Mouse (Mus musculus) liver, postnatal 0 days (tissue): ENCODE results near the gene Atf7ip. TPM values are rescaled to one million over a fixed set of nuclear protein-coding genes. Genes with fewer than 3 reads are reported as not detected.
A peak's percentile ranks its signal among the peaks of the same experiment; 100 is the strongest.

Experiments
- ATAC-seq: fragments of 200-750 bp; cut with Nextera tagmentation; 2 replicates; pipeline ENCODE4 v1.8.0; 2017; ENCODE audit warnings: mild to moderate bottlenecking, moderate library complexity
- DNase-seq: peaks from one replicate; pipeline ENCODE4 v3.0.0-alpha.2; 2016
- H3K27ac ChIP-seq: fragments of 300-500 bp; sonication (generic); 2 replicates; pipeline ENCODE4 v1.5.1; 2014; ENCODE audit warnings: antibody characterized with exemption, moderate library complexity, mild to moderate bottlenecking, low read depth
- H3K27me3 ChIP-seq: fragments of 300-500 bp; sonication (generic); 2 replicates; pipeline ENCODE4 v1.6.1; 2014; ENCODE audit warnings: low read length, control low read depth, mixed read lengths; ENCODE audit not compliant: insufficient read depth
- H3K36me3 ChIP-seq: fragments of 300-500 bp; sonication (generic); replicated peaks from 2 replicates; pipeline ENCODE4 v1.6.1; 2014; ENCODE audit warnings: mild to moderate bottlenecking, control low read depth, low read length, moderate library complexity, mixed read lengths; ENCODE audit not compliant: insufficient read depth
- H3K4me1 ChIP-seq: fragments of 300-500 bp; sonication (generic); 2 replicates; pipeline ENCODE4 v1.6.1; 2014; ENCODE audit warnings: antibody characterized with exemption, mild to moderate bottlenecking, control low read depth; ENCODE audit not compliant: insufficient read depth
- H3K4me2 ChIP-seq: fragments of 300-500 bp; sonication (generic); 2 replicates; pipeline ENCODE4 v1.6.1; 2014; ENCODE audit warnings: low read depth, mild to moderate bottlenecking, low read length, moderate library complexity, mixed read lengths
- H3K4me3 ChIP-seq: fragments of 300-500 bp; sonication (generic); 2 replicates; pipeline ENCODE4 v1.5.1; 2014; ENCODE audit warnings: low read depth, low read length
- H3K9ac ChIP-seq: fragments of 300-500 bp; sonication (generic); replicated peaks from 2 replicates; pipeline ENCODE4 v1.6.1; 2014; ENCODE audit warnings: mild to moderate bottlenecking, moderate library complexity
- H3K9me3 ChIP-seq: fragments of 300-500 bp; sonication (generic); 2 replicates; pipeline ENCODE4 v1.6.1; 2016; ENCODE audit warnings: mild to moderate bottlenecking, control low read depth, low read length, mixed read lengths
- CTCF ChIP-seq: sonication (generic); IDR thresholded peaks from 2 replicates; pipeline ENCODE4 v1.5.1; 2016; ENCODE audit warnings: antibody characterized with exemption, low read depth
- EP300 ChIP-seq: IDR thresholded peaks from 2 replicates; pipeline ENCODE4 v1.6.1; 2016; ENCODE audit warnings: antibody characterized with exemption, low read depth, mild to moderate bottlenecking
- WGBS: fragments of 180-500 bp; shearing (Covaris S2); extraction: QIAGEN DNeasy Blood & Tissue Kit; methylation state at CpG from one replicate; pipeline ENCODE4 v1.1.7; 2014; ENCODE audit not compliant: insufficient replicate concordance; 5-methylcytosine and 5-hydroxymethylcytosine counted together
- polyA plus RNA-seq: library from polyadenylated mRNA; unstranded; fragments of >200 nt; fragmentation: Nextera tagmentation; extraction: Ambion mirVana; gene quantifications from 2 replicates; pipeline ENCODE4 v1.2.1, GENCODE M21; 2015

Gene Atf7ip
- polyA plus RNA-seq, 1 experiment from 2014 or later: 6.6 TPM

DNA sequence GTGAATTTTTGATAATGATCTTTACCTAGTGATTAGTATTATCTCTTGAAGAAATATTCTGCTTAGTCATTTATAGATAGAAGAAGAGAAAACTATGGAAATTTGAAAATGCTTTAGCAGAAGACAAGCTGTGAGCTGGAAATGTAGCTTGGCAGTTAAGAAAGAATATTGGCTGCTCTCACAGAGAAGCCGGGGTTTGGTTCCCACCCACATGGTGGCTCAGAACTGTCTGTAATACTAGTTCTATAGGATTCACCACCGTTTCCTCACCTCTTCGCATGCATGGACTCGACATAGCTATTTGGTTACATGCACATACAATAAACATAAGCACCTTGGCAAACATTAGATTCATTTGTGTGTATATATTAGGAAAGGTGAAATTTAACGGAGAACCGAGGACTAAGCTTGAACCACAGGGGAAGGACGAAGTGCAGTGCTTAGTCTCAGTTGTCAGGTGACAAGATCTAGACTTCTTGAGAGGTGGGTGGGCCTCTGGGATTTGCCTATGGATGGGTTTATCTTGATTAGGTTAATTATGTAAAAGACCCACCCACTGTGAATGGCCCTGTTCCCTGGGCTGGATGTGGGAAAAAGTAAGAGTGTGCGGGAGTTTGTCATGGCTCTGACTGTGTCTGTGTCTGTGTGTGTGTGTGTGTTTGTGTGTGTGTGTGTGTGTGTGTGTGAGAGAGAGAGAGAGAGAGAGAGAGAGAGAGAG, 52.5 kb downstream of the Atf7ip start:
- no peak overlapping the region for H3K4me3 ChIP-seq
- peaks cover 58% of the 10 kb centered on the region for H3K36me3 ChIP-seq
- H3K4me2 ChIP-seq: no peak overlapping the region
- H3K4me1 ChIP-seq: peaks cover 4% of the 10 kb centered on the region; the same call in 1 of the 2 replicates
- H3K27ac ChIP-seq: no peak overlapping the region
- 94% methylated on average over 8 of the region's 8 CpGs for WGBS
- no peak overlapping the region for H3K9ac ChIP-seq
- ATAC-seq: no peak
- TF ChIP-seq EP300: no peak
- no peak for TF ChIP-seq CTCF
- no peak for DNase-seq
- H3K27me3 ChIP-seq: no peaks in the 10 kb centered on the region
- no peaks in the 10 kb centered on the region for H3K9me3 ChIP-seq

DNA sequence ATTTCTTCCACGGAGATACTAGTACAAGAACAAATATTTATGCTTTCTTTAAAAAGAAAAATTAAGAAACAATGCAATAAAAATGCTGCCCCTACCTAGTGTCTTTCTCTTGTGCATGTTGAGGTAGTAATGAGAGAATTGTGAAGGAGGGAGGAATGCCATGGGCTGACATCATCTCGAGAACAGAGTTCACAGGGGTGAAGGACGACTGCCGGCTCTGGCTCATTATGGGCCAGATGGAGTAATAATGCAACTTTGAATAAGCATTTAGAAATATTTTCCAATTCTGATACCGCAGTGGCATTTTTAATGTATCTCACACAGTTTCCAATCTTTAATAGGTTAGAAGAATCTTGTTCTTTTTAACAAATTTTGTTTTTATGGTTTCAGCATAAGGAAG, 60.0 kb downstream of the Atf7ip start:
- 96% methylated on average over 5 of the region's 5 CpGs for WGBS
- TF ChIP-seq EP300 (no peak), CTCF (no peak)

GRCm38 (mm10) chr6:136590739-136591138, 84.8 kb downstream of the Atf7ip start:
- no peak for TF ChIP-seq CTCF
- TF ChIP-seq EP300: no peak
- H3K36me3 ChIP-seq: peaks cover 80% of the 10 kb centered on the region
- no peak overlapping the region for H3K4me3 ChIP-seq
- ATAC-seq: no peak
- no peak overlapping the region for H3K4me2 ChIP-seq
- no peak for DNase-seq
- H3K27me3 ChIP-seq: no peaks in the 10 kb centered on the region
- H3K27ac ChIP-seq: no peak overlapping the region
- H3K9ac ChIP-seq: no peak overlapping the region
- H3K4me1 ChIP-seq: no peaks in the 10 kb centered on the region
- WGBS: 86% methylated on average over 4 of the region's 4 CpGs
- H3K9me3 ChIP-seq: no peaks in the 10 kb centered on the region

More for the DNA sequence above, 60.0 kb downstream of the Atf7ip start:
- ATAC-seq: no peak
- Histone ChIP-seq H3K27ac (no peak overlapping the region), H3K9me3 (peaks cover 15% of the 10 kb centered on the region), H3K4me1 (no peaks in the 10 kb centered on the region), H3K9ac (no peak overlapping the region), H3K4me2 (no peak overlapping the region), H3K27me3 (no peaks in the 10 kb centered on the region), H3K4me3 (no peak overlapping the region), H3K36me3 (peaks cover 83% of the 10 kb centered on the region)
- DNase-seq: no peak

DNA sequence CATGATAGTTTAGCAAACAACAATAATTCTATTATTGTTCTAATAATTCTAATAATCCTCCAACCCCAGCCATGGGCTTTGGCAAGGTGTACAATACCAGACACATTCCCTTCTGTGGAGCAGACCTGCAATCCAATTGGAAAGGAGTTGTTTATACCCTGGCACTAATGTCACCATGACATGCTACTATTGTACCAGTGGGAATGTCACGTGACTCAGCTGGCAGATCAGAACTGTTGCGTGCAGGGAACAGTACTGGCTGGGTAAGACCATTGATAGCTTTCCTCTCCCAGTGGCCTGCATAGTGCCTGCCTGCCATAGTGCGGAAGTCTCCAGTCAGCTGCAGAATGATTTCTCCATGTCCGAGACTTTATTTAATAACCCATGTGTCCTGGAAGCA, 88.6 kb downstream of the Atf7ip start:
- no peak for ATAC-seq

DNA sequence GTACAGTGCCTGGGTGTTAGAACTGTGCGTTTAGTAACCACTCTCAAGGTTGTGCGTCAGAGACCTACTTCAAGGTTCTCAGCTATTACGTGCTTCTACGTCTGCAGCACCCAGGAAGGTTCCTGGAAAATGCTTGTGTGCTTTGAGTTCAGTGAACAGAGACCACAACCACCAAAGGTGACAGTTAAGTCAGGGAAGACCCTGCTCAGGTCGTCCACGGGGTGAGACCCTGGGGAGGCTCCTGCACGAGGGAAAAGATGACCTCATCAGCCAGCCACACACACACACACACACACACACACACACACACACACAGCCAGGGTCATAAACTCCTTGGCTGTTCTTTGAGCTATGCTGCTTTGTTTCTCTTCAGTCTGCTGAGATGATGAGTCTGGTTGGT, 96.6 kb downstream of the Atf7ip start:
- Histone ChIP-seq H3K9ac (no peak overlapping the region), H3K27me3 (no peaks in the 10 kb centered on the region), H3K4me2 (no peak overlapping the region), H3K27ac (no peak overlapping the region), H3K4me3 (no peak overlapping the region), H3K36me3 (peaks cover 82% of the 10 kb centered on the region), H3K4me1 (no peaks in the 10 kb centered on the region), H3K9me3 (no peaks in the 10 kb centered on the region)
- 86% methylated on average over 7 of the region's 7 CpGs for WGBS
- ATAC-seq: no peak
- no peak for TF ChIP-seq CTCF
- no peak for TF ChIP-seq EP300
- DNase-seq: no peak

More for the DNA sequence above, 88.6 kb downstream of the Atf7ip start:
- H3K4me3 ChIP-seq: no peak overlapping the region
- no peak overlapping the region for H3K9ac ChIP-seq
- WGBS: 96% methylated on average over 4 of the region's 4 CpGs
- no peaks in the 10 kb centered on the region for H3K9me3 ChIP-seq
- H3K27me3 ChIP-seq: no peaks in the 10 kb centered on the region
- no peak for TF ChIP-seq CTCF
- TF ChIP-seq EP300: no peak
- H3K4me1 ChIP-seq: no peaks in the 10 kb centered on the region
- H3K36me3 ChIP-seq: peaks cover 71% of the 10 kb centered on the region
- no peak overlapping the region for H3K27ac ChIP-seq
- no peak overlapping the region for H3K4me2 ChIP-seq
- no peak for DNase-seq

GRCm38 (mm10) chr6:136611351-136612215, 105.6 kb downstream of the Atf7ip start:
- H3K4me1 ChIP-seq: no peaks in the 10 kb centered on the region
- peaks cover 37% of the 10 kb centered on the region for H3K36me3 ChIP-seq
- H3K27me3 ChIP-seq: no peaks in the 10 kb centered on the region
- H3K4me2 ChIP-seq: no peak overlapping the region
- no peak overlapping the region for H3K27ac ChIP-seq
- DNase-seq: no peak
- ATAC-seq: peak; percentile 36; the same call in 1 of the 2 replicates
- no peak overlapping the region for H3K9ac ChIP-seq
- WGBS: 95% methylated on average over 17 of the region's 17 CpGs
- no peak for TF ChIP-seq CTCF
- TF ChIP-seq EP300: no peak
- no peak overlapping the region for H3K4me3 ChIP-seq
- H3K9me3 ChIP-seq: no peaks in the 10 kb centered on the region
